Mouse (Mus musculus) forebrain, embryonic 12.5 days (tissue): ENCODE data around the gene Slc26a6. TPM values are rescaled to one million over a fixed set of nuclear protein-coding genes. Genes with fewer than 3 reads are reported as not detected.

ENCODE experiments used
- ATAC-seq: fragments of 200-750 bp; cut with Nextera tagmentation; 2 replicates; pipeline ENCODE4 v1.8.0; 2017; ENCODE audit warnings: moderate TSS enrichment; ENCODE audit not compliant: low FRiP score
- H3K27ac ChIP-seq: fragments of 300-500 bp; sonication (generic); 2 replicates; pipeline ENCODE4 v1.5.1; 2016; ENCODE audit warnings: mild to moderate bottlenecking
- H3K27me3 ChIP-seq: fragments of 300-500 bp; sonication (generic); 2 replicates; pipeline ENCODE4 v1.6.1; 2016; ENCODE audit warnings: mild to moderate bottlenecking
- H3K36me3 ChIP-seq: fragments of 300-500 bp; sonication (generic); replicated peaks from 2 replicates; pipeline ENCODE4 v1.6.1; 2016; ENCODE audit warnings: mild to moderate bottlenecking
- H3K4me1 ChIP-seq: fragments of 300-500 bp; sonication (generic); 2 replicates; pipeline ENCODE4 v1.6.1; 2016
- H3K4me2 ChIP-seq: fragments of 300-500 bp; sonication (generic); 2 replicates; pipeline ENCODE4 v1.6.1; 2016; ENCODE audit warnings: mild to moderate bottlenecking, moderate library complexity
- H3K4me3 ChIP-seq: fragments of 300-500 bp; sonication (generic); replicated peaks from 2 replicates; pipeline ENCODE4 v1.5.1; 2016; ENCODE audit warnings: mild to moderate bottlenecking
- H3K9ac ChIP-seq: fragments of 300-500 bp; sonication (generic); 2 replicates; pipeline ENCODE4 v1.6.1; 2016; ENCODE audit warnings: mild to moderate bottlenecking
- H3K9me3 ChIP-seq: fragments of 300-500 bp; sonication (generic); 2 replicates; pipeline ENCODE4 v1.6.1; 2016
- WGBS: fragments of 180-500 bp; shearing (Covaris S2); methylation state at CpG from one replicate; pipeline ENCODE4 v1.1.7; 2016; 5-methylcytosine and 5-hydroxymethylcytosine counted together
- polyA plus RNA-seq: library from polyadenylated mRNA; unstranded; fragments of >200 nt; fragmentation: Nextera tagmentation; extraction: Ambion mirVana; gene quantifications from 2 replicates; pipeline ENCODE4 v1.2.1, GENCODE M21; 2016

The Slc26a6 gene
- polyA plus RNA-seq, 1 experiment from 2014 or later = 13.1 TPM

DNA sequence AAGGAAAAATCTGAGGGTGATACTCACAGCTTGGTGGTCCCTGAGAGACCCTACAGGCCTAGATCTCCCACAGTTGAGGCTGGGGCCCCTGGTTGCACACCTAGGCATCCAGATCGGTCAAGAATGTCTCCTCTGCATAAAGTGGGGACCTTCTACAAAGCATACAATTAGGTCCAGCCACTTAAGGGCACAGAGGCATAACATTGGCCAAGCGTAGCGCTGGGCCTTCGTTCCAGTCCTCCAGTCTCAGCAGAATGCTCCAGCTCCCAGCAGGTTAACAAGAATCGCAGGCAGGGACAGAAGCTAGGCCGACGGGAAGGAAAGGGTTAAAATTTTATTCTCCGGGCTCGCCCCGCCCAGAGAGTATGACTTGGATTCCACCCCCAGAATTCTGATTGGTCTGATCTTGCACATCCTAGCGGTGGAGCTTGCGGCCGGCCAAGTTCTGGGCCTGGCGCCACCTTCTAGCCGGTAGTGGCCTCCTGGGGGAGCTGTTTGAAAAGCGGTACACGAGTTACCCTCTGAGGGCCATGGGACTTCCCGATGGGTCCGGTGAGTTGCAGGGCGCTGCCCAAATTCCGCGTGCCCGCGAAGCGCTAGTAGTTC, 655 bp downstream of the Slc26a6 start:
- ATAC-seq = peak; percentile 87

DNA sequence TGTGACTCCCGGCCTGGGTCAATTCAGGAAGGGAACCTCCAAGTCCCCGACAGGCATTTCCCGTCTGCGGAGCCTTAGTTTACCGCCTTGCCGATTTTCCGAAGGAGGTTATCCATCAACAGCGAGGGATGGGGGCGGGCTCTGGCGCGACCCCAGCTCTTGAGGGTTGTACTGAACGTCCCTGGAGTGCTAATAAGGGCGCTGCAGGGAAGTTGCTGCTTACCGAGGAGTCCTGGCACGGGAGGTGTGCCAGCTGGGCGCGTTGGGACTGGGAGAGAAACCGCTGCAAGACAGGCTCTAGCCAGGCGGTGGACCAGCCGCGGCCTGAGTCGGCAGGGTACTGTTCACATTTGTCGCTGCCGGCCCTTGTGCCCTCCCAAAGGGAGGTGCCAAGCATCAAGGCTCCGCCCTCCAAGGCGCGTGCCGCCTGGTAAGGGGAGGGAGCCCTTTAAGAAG, 1.2 kb downstream of the Slc26a6 start:
- H3K4me3 ChIP-seq = peak overlapping the region; percentile 68
- H3K27me3 ChIP-seq = no peaks in the 10 kb centered on the region
- no peaks in the 10 kb centered on the region for H3K9me3 ChIP-seq
- peak overlapping the region; percentile 70 for H3K4me2 ChIP-seq
- H3K9ac ChIP-seq = peak overlapping the region; percentile 71
- peak; percentile 87 for ATAC-seq
- peak overlapping the region; percentile 79 for H3K27ac ChIP-seq
- WGBS = under 1% methylated on average over 28 of the region's 28 CpGs
- H3K36me3 ChIP-seq = peaks cover 23% of the 10 kb centered on the region
- H3K4me1 ChIP-seq = peaks cover 18% of the 10 kb centered on the region

More for the DNA sequence above, 655 bp downstream of the Slc26a6 start:
- peaks cover 27% of the 10 kb centered on the region for H3K36me3 ChIP-seq
- H3K27me3 ChIP-seq = no peaks in the 10 kb centered on the region
- H3K27ac ChIP-seq = peak overlapping the region; percentile 79
- peak overlapping the region; percentile 70 for H3K4me2 ChIP-seq
- WGBS = 2% methylated on average over 25 of the region's 25 CpGs
- peak overlapping the region; percentile 68 for H3K4me3 ChIP-seq
- no peaks in the 10 kb centered on the region for H3K9me3 ChIP-seq
- peaks cover 18% of the 10 kb centered on the region for H3K4me1 ChIP-seq
- peak overlapping the region; percentile 71 for H3K9ac ChIP-seq

DNA sequence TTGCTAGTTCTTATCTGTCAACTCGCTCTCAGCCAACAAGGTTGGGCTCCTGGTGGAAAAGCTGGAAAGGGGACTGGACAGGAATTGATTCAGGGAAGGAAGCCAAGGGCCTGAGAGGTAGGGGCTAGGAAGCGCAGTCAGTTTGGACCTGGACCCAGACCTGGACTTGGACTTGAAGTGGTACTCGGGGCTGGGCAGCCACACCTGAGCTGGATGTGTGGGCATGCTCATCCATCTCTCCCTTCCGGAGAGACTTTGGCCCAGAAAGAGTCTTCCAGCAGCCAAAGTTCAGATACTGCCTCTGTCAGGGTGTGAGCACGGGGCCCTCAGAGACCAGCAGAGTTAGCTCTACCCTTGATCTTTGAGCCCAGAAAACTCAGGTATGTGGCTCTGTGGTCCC, 2.3 kb downstream of the Slc26a6 start:
- Histone ChIP-seq H3K9me3 (no peaks in the 10 kb centered on the region), H3K27me3 (no peaks in the 10 kb centered on the region), H3K4me3 (no peak overlapping the region), H3K36me3 (peaks cover 18% of the 10 kb centered on the region; the same call in 1 of the 2 replicates), H3K9ac (peak overlapping the region; percentile 71; the same call in 1 of the 2 replicates), H3K27ac (no peak overlapping the region), H3K4me1 (peaks cover 18% of the 10 kb centered on the region), H3K4me2 (peak overlapping the region; percentile 70)
- no peak for ATAC-seq
- WGBS = 54% methylated on average over 5 of the region's 5 CpGs

DNA sequence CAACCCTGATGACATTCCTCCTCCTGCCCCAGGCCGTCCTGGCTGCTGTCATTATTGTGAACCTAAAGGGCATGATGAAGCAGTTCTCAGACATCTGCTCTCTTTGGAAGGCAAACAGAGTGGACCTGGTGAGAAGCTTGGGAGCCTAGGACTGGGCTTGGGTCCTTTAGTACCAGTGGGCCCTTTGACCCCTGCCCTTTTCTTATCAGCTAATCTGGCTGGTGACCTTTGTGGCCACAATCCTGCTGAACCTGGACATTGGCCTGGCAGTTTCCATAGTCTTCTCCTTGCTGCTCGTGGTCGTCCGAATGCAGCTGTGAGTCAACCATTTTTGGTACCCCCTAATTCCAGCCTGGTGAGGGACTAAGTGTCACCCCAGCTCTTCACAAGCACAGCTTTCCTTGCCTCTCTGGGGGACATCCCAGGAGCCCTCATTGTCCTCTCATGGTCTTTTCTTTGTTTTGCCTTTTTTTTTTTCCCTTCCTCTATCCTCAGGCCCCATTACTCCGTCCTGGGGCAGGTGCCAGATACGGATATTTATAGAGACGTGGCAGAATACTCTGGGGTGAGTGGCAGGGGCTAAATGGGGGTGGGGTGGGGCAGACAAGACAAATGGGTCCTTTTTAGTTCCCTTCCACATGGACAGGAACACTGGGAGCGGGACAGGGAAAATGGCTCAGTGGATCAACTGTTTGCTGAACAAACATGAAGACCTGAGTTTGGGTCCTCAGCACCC, 5.9 kb downstream of the Slc26a6 start:
- peaks cover 30% of the 10 kb centered on the region for H3K36me3 ChIP-seq
- no peak overlapping the region for H3K4me2 ChIP-seq
- ATAC-seq = no peak
- no peak overlapping the region for H3K9ac ChIP-seq
- 85% methylated on average over 8 of the region's 8 CpGs for WGBS
- no peak overlapping the region for H3K4me3 ChIP-seq
- H3K9me3 ChIP-seq = no peaks in the 10 kb centered on the region
- no peak overlapping the region for H3K27ac ChIP-seq
- H3K4me1 ChIP-seq = peaks cover 8% of the 10 kb centered on the region
- no peaks in the 10 kb centered on the region for H3K27me3 ChIP-seq

DNA sequence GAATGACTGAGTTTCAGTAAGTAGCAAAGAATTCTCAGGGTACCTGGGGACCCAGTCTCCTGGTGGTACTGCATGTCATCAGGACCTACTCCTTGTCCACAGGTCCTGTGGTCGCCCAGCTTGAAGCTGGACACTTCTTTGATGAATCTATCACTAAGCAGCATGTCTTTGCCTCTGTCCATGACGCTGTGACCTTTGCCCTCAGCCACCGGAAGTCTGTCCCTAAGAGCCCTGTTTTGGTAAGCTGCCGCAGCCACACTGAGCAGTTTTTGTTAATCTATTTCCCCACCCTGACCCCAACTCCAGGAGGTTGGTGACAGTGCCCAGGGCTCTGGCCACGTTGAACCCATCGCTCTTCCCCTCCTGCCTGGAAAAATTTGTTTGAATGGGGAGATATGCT, 59.2 kb downstream of the Slc26a6 start:
- Histone ChIP-seq H3K36me3 (no peaks in the 10 kb centered on the region), H3K27ac (no peak overlapping the region), H3K4me2 (no peak overlapping the region), H3K9me3 (no peaks in the 10 kb centered on the region), H3K4me3 (no peak overlapping the region), H3K27me3 (no peaks in the 10 kb centered on the region), H3K4me1 (peaks cover 4% of the 10 kb centered on the region; the same call in 1 of the 2 replicates), H3K9ac (no peak overlapping the region)
- no peak for ATAC-seq
- WGBS = 77% methylated on average over 6 of the region's 6 CpGs

DNA sequence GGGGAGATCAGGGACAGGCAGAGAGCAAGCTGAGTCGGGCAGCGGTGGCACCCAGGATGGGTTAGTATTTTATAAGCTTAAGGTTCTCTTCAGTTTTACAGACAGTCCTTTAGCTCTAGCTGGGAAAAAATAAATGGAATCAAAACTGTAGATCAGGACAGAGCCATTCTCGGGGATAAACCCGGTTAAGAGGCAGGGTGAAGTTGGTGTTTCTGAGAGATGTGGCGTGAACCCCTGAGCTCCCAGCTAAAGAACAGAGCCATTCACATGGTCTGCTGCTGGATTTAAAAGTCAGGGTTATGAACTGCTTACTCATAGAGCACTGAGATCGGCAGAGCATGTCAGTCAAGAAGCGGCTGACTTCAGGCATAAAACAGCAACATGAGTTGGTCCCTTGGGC, 60.1 kb downstream of the Slc26a6 start:
- Histone ChIP-seq H3K27me3 (no peaks in the 10 kb centered on the region), H3K4me1 (peaks cover 4% of the 10 kb centered on the region; the same call in 1 of the 2 replicates), H3K27ac (no peak overlapping the region), H3K9me3 (no peaks in the 10 kb centered on the region), H3K9ac (no peak overlapping the region), H3K4me2 (no peak overlapping the region), H3K36me3 (no peaks in the 10 kb centered on the region), H3K4me3 (no peak overlapping the region)
- WGBS = 83% methylated on average over 7 of the region's 7 CpGs
- ATAC-seq = no peak

- no peak for ATAC-seq
Measured at GRCm38 (mm10) chr9:108913621-108914020, 60.5 kb downstream of the Slc26a6 start.

DNA sequence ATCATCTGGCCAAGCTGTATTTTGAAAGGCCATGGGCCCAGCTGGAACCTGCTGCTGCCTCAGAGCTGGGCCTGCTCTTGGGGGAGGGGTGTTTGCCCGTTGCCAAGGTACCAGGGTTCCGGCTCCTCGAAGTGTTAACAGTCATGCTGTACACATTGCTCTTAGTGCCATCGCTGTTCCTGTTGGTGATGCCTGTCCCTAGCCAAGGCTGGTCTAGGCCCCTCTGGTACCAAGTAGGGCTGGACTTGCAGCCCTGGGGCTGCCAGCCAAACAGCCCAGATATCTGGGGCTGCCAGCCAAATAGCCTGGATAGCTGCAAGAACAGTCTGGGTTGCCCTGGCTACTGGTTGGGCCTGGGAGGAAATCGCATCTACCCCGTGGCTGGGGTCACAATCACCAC, 61.4 kb downstream of the Slc26a6 start, which contains the start of gene Tmem89:
TSS of gene Tmem89 (plus strand) at position 129 of the 400 bp plus-strand sequence.
- no peaks in the 10 kb centered on the region for H3K9me3 ChIP-seq
- H3K36me3 ChIP-seq = no peaks in the 10 kb centered on the region
- no peak within 1 kb of the TSS for H3K4me3 ChIP-seq
- 81% methylated on average over 6 of the region's 6 CpGs for WGBS
- H3K27ac ChIP-seq = no peak within 1 kb of the TSS
- no peak within 1 kb of the TSS for H3K4me2 ChIP-seq
- no peak within 1 kb of the TSS for H3K9ac ChIP-seq
- H3K27me3 ChIP-seq = no peaks in the 10 kb centered on the region
- no peak for ATAC-seq
- H3K4me1 ChIP-seq = peaks cover 4% of the 10 kb centered on the region; the same call in 1 of the 2 replicates

More at GRCm38 (mm10) chr9:108913621-108914020, 60.5 kb downstream of the Slc26a6 start:
- H3K36me3 ChIP-seq = no peaks in the 10 kb centered on the region
- no peak overlapping the region for H3K4me2 ChIP-seq
- WGBS = 82% methylated on average over 10 of the region's 10 CpGs
- H3K9ac ChIP-seq = no peak overlapping the region
- H3K4me3 ChIP-seq = no peak overlapping the region
- H3K9me3 ChIP-seq = no peaks in the 10 kb centered on the region
- H3K27me3 ChIP-seq = no peaks in the 10 kb centered on the region
- peaks cover 4% of the 10 kb centered on the region; the same call in 1 of the 2 replicates for H3K4me1 ChIP-seq
- no peak overlapping the region for H3K27ac ChIP-seq

GRCm38 (mm10) chr9:108925897-108926296, 72.8 kb downstream of the Slc26a6 start:
- WGBS = 84% methylated on average over 8 of the region's 8 CpGs
- H3K9ac ChIP-seq = no peak overlapping the region
- H3K4me1 ChIP-seq = no peaks in the 10 kb centered on the region
- no peak overlapping the region for H3K4me3 ChIP-seq
- H3K9me3 ChIP-seq = no peaks in the 10 kb centered on the region
- H3K27ac ChIP-seq = no peak overlapping the region
- no peaks in the 10 kb centered on the region for H3K27me3 ChIP-seq
- no peaks in the 10 kb centered on the region for H3K36me3 ChIP-seq
- H3K4me2 ChIP-seq = no peak overlapping the region
- no peak for ATAC-seq

- H3K9me3 ChIP-seq = no peaks in the 10 kb centered on the region
- ATAC-seq = no peak
- H3K4me1 ChIP-seq = no peaks in the 10 kb centered on the region
- no peak overlapping the region for H3K4me3 ChIP-seq
- WGBS = 85% methylated on average over 3 of the region's 3 CpGs
- no peak overlapping the region for H3K27ac ChIP-seq
- H3K9ac ChIP-seq = no peak overlapping the region
- no peaks in the 10 kb centered on the region for H3K27me3 ChIP-seq
- no peak overlapping the region for H3K4me2 ChIP-seq
- no peaks in the 10 kb centered on the region for H3K36me3 ChIP-seq
Measured at GRCm38 (mm10) chr9:108928424-108928823, 75.3 kb downstream of the Slc26a6 start.

- Histone ChIP-seq H3K9ac (no peak overlapping the region), H3K27me3 (no peaks in the 10 kb centered on the region), H3K9me3 (no peaks in the 10 kb centered on the region), H3K36me3 (peaks cover 27% of the 10 kb centered on the region), H3K4me2 (peak overlapping the region; percentile 89), H3K4me3 (peak overlapping the region; percentile 97; the same call in 1 of the 2 replicates), H3K27ac (no peak overlapping the region), H3K4me1 (peaks cover 8% of the 10 kb centered on the region)
- peak; percentile 27; the same call in 1 of the 2 replicates for ATAC-seq
- 23% methylated on average over 3 of the region's 3 CpGs for WGBS
Measured at GRCm38 (mm10) chr9:108935991-108936390, 82.9 kb downstream of the Slc26a6 start.
